Mouse (Mus musculus) forebrain, embryonic 11.5 days (tissue): ENCODE measurements at regions not wholly inside any gene's neighbourhood (a gene's known extent, or its start where the extent isn't known, plus 50 kb on each side); places are given as distances from the start of the nearest gene placed in this dataset.

Source experiments
- ATAC-seq: fragments of 200-750 bp; cut with Nextera tagmentation; replicated peaks from 2 replicates; pipeline ENCODE4 v1.8.0; 2017; ENCODE audit warnings: moderate TSS enrichment; ENCODE audit not compliant: low FRiP score
- DNase-seq: peaks from one replicate; pipeline ENCODE4 v3.0.0-alpha.2; 2017; ENCODE audit warnings: low spot score
- H3K27ac ChIP-seq: fragments of 300-500 bp; sonication (generic); 2 replicates; pipeline ENCODE4 v1.5.1; 2014; ENCODE audit warnings: low read depth, low read length
- H3K27me3 ChIP-seq: fragments of 300-500 bp; sonication (generic); 2 replicates; pipeline ENCODE4 v1.6.1; 2014; ENCODE audit warnings: mild to moderate bottlenecking, low read length, mixed read lengths; ENCODE audit not compliant: control insufficient read depth, insufficient read depth
- H3K36me3 ChIP-seq: fragments of 300-500 bp; sonication (generic); 2 replicates; pipeline ENCODE4 v1.6.1; 2014; ENCODE audit warnings: mild to moderate bottlenecking, low read length, moderate library complexity, mixed read lengths; ENCODE audit not compliant: control insufficient read depth, insufficient read depth
- H3K4me1 ChIP-seq: fragments of 300-500 bp; sonication (generic); replicated peaks from 2 replicates; pipeline ENCODE4 v1.6.1; 2014; ENCODE audit warnings: low read length, mixed read lengths; ENCODE audit not compliant: control insufficient read depth, insufficient read depth
- H3K4me2 ChIP-seq: fragments of 300-500 bp; sonication (generic); 2 replicates; pipeline ENCODE4 v1.6.1; 2014; ENCODE audit warnings: low read depth, mild to moderate bottlenecking, low read length, moderate library complexity, mixed read lengths; ENCODE audit not compliant: severe bottlenecking
- H3K4me3 ChIP-seq: fragments of 300-500 bp; sonication (generic); 2 replicates; pipeline ENCODE4 v1.5.1; 2014; ENCODE audit warnings: low read depth, low read length
- H3K9ac ChIP-seq: fragments of 300-500 bp; sonication (generic); 2 replicates; pipeline ENCODE4 v1.6.1; 2014; ENCODE audit warnings: low read length
- H3K9me3 ChIP-seq: fragments of 300-500 bp; sonication (generic); 2 replicates; pipeline ENCODE4 v1.6.1; 2016; ENCODE audit warnings: low read length, mixed read lengths; ENCODE audit not compliant: control insufficient read depth
- WGBS: fragments of 180-500 bp; shearing (Covaris S2); extraction: QIAGEN DNeasy Blood & Tissue Kit; methylation state at CpG from one replicate; pipeline ENCODE4 v1.1.7; 2014; 5-methylcytosine and 5-hydroxymethylcytosine counted together

DNA sequence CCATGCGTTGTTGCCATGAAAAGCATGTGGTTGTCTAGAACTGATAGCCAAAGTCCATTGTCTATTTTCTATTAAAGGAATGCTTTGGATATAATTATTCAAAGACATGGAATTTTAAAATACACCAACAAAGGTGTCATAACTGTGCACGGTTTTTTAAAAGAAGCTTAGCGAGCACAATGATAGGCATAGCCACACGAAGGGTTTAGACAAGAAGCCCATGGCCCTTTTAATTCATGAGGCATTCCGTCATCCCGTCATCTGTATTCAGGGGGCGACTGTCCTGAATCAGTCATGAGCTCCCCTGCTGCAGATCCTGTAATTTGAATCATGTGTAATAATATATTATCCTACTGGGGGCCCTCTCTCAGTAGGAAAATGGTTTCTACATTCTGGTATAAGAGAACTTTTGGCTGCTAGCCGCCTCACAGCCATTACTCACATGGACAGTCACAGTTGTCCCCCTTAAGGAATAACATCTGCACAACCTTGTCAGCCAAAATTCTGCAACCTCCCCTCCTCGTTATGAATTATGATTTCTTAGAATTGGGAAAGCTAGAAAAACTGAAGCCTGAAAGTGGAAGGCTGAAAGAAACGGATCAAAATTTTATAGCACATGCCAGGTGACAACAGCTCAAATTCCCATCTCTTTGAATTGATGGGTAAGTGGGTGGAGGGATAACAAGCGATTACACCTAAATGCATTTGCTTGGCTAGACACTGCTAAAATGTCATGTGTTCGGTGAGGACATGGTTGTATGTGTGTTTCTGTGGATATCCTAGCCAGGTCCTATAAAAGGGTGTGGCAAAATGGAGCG, 225.1 kb downstream of the Usp25 start:
- Histone ChIP-seq H3K9me3 (no peaks in the 10 kb centered on the region), H3K4me1 (peaks cover 17% of the 10 kb centered on the region; the same call in 1 of the 2 replicates), H3K4me2 (peak overlapping the region; percentile 42; the same call in 1 of the 2 replicates), H3K27ac (peak overlapping the region; percentile 96), H3K27me3 (no peaks in the 10 kb centered on the region), H3K36me3 (no peaks in the 10 kb centered on the region), H3K4me3 (no peak overlapping the region), H3K9ac (peak overlapping the region; percentile 36; the same call in 1 of the 2 replicates)
- WGBS = 51% methylated on average over 13 of the region's 13 CpGs
- peak; percentile 16; the same call in 1 of the 2 replicates for ATAC-seq
- no peak for DNase-seq

DNA sequence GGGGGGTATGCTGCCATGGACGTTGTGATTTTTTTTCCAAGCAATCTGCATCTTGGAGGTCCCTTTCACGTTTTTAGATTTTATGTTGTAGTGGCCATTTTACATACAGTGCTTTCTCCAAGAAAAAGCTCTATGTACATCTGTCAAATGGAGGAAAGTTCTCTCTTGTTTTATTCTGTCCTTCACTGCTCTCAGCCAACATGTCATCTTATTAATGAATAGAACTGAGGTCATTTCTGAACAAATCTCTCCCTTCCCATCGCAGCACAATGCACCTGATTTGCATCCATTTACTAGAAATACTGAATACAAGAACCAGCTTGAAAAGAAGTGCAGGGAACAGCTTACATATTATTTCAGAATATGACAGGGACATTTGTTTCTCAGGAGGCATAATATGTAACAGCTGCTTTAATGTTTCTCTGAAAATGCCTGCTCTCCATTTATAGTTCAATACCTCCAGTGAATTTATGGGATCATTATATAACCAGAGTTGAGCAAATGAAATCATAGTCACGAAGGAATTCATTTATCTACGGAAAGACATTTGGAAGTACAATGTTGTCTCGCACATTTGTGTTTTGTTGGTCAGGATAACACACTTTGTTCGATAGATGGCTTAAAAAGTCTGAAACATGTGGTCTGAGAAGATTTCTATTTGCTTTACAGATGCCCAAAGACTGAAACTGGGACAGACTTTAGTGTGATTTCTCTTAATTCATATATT, 224.3 kb downstream of the Usp25 start:
- 44% methylated on average over 7 of the region's 7 CpGs for WGBS
- Histone ChIP-seq H3K36me3 (no peaks in the 10 kb centered on the region), H3K9ac (peak overlapping the region; percentile 37; the same call in 1 of the 2 replicates), H3K4me2 (peak overlapping the region; percentile 42), H3K27ac (peak overlapping the region; percentile 96), H3K4me3 (no peak overlapping the region; the same call in 1 of the 2 replicates), H3K27me3 (no peaks in the 10 kb centered on the region), H3K9me3 (no peaks in the 10 kb centered on the region), H3K4me1 (peaks cover 17% of the 10 kb centered on the region; the same call in 1 of the 2 replicates)
- ATAC-seq (peak; percentile 11), DNase-seq (no peak)

GRCm38 (mm10) chr16:77237272-77237603, 223.7 kb downstream of the Usp25 start:
- 26% methylated on average over 2 of the region's 2 CpGs for WGBS
- Histone ChIP-seq H3K9me3 (no peaks in the 10 kb centered on the region), H3K4me2 (peak overlapping the region; percentile 42), H3K27ac (peak overlapping the region; percentile 96), H3K27me3 (no peaks in the 10 kb centered on the region), H3K4me1 (peaks cover 17% of the 10 kb centered on the region; the same call in 1 of the 2 replicates), H3K36me3 (no peaks in the 10 kb centered on the region), H3K9ac (peak overlapping the region; percentile 37; the same call in 1 of the 2 replicates), H3K4me3 (no peak overlapping the region)
- DNase-seq (no peak), ATAC-seq (no peak)

GRCm38 (mm10) chr16:77236509-77237271, 223.2 kb downstream of the Usp25 start:
- H3K4me2 ChIP-seq = peak overlapping the region; percentile 42; the same call in 1 of the 2 replicates
- H3K36me3 ChIP-seq = no peaks in the 10 kb centered on the region
- H3K9me3 ChIP-seq = no peaks in the 10 kb centered on the region
- H3K4me3 ChIP-seq = peak overlapping the region; percentile 10; the same call in 1 of the 2 replicates
- 15% methylated on average over 13 of the region's 13 CpGs for WGBS
- peak; percentile 89 for DNase-seq
- H3K27ac ChIP-seq = peak overlapping the region; percentile 96
- H3K9ac ChIP-seq = peak overlapping the region; percentile 17; the same call in 1 of the 2 replicates
- H3K4me1 ChIP-seq = peaks cover 17% of the 10 kb centered on the region; the same call in 1 of the 2 replicates
- ATAC-seq = peak; percentile 94
- no peaks in the 10 kb centered on the region for H3K27me3 ChIP-seq

GRCm38 (mm10) chr16:77236021-77236420, 222.5 kb downstream of the Usp25 start:
- ATAC-seq = peak; percentile 63
- Histone ChIP-seq H3K4me2 (peak overlapping the region; percentile 1; the same call in 1 of the 2 replicates), H3K9ac (peak overlapping the region; percentile 17; the same call in 1 of the 2 replicates), H3K27ac (peak overlapping the region; percentile 96), H3K36me3 (no peaks in the 10 kb centered on the region), H3K9me3 (no peaks in the 10 kb centered on the region), H3K4me3 (no peak overlapping the region), H3K27me3 (no peaks in the 10 kb centered on the region), H3K4me1 (peaks cover 16% of the 10 kb centered on the region; the same call in 1 of the 2 replicates)
- DNase-seq = peak; percentile 61
- 61% methylated on average over 4 of the region's 4 CpGs for WGBS

DNA sequence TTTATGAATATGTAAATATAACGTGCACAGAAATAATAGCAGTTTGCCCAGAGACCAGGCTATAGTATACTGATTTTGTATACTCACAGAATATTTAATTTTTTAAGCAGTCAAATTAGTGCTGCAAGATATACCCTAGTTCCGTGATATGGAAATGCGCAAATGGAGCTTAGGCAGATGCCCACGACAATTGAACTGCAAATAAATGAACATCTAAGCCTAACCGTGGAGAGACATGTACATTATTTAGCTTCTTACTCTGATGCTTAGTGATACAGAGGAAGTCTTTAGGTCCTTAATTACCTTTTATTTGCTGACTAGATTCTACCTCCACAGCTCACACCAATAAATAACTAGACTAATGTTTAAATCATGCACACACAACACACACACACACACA, 221.9 kb downstream of the Usp25 start:
- no peak for ATAC-seq
- DNase-seq = no peak
- Histone ChIP-seq H3K9me3 (no peaks in the 10 kb centered on the region), H3K4me2 (no peak overlapping the region), H3K4me3 (no peak overlapping the region), H3K9ac (peak overlapping the region; percentile 6; the same call in 1 of the 2 replicates), H3K27me3 (no peaks in the 10 kb centered on the region), H3K4me1 (peaks cover 15% of the 10 kb centered on the region; the same call in 1 of the 2 replicates), H3K27ac (peak overlapping the region; percentile 96), H3K36me3 (no peaks in the 10 kb centered on the region)
- 71% methylated on average over 5 of the region's 5 CpGs for WGBS
